Mouse (Mus musculus) 416B (cell line): ENCODE data around the gene Serpinb1c.
"Not testable (repeated sequence)": the region's sequence is repeated elsewhere in the genome, so short reads cannot be mapped to it uniquely, and the experiment has no call there.

Experiments used
- DNase-seq: peaks from one replicate; pipeline ENCODE4 v3.0.0; 2011; ENCODE audit warnings: low read depth

Gene Serpinb1c

DNA sequence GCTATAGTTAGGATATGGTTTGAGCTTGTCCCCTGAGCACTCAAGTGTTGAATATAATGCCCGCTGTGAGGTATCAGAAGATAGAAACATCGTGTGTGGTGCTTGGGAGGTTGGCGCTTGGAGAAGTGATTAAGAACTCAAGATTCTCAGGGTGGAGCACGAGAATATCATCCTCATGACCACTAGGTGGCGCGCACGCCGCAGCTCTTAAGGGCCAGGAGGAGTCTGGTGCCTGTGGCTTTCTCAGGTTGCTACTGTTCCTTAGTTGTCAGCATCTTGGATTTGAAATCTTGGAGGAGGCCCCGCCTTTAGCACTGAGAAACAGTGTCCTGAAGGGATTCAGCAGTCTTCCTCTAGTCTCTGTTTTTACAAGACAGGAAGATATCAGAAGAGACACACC is 31.5 kb downstream of the Serpinb1c start:
- DNase-seq, result peak; percentile 83

DNA sequence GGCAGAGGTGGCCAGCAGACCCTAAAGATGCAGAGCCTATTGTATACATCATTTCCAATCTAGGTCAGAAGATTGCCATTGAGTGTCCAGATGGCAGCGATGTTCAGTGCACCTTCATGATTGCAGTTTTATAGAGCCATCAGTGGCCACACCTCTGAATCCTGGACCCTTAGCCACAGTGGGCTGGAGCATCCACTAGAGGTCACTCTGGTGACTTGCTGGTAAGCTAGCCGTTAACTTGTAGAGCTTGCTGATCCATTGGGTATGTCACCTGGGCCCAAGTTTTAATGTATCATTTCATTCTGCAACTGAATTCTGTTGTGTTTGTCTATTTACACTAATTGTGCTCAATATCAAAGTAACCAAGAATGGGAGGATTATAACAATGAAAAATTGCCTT is 32.4 kb downstream of the Serpinb1c start:
- peak; percentile 46 for DNase-seq

DNA sequence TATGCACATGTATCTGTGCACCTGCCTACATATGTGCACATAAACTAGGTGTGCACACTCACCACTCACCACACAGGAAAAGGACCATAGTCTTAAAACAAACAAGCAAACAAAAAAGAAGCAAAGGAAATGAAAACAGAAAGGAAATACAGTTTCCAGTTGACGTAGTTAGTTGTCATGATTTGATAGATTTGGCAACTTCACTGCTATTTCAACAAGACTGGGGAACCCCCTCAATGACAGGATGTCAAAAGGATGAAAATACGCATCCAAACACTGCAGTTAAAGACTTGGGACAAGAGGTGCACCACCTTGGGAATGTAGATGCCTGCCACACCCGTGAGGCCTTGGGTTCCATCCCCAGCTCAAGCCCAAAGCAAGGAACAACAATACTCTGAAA is 33.5 kb downstream of the Serpinb1c start:
- DNase-seq, result not testable (repeated sequence)

DNA sequence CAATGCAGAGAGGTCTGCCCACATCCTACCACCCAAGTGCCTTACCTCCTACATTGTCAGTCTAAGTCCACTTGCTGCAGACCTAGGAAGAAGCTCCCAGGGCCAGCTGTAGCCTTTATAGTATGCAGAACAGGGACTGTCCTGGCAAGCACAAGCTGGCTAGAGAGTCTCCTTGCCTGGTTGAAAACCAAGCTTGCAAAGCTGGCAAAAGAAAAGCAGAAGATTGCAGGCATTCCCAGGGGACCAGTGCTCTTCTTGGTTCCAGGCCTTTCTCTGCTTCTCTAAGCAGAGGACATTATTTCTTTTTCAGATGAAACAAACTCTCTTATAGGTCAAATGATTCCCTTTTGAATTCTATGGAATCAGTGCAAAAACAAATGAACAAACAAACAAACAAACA is 34.6 kb downstream of the Serpinb1c start:
- DNase-seq, result no peak

DNA sequence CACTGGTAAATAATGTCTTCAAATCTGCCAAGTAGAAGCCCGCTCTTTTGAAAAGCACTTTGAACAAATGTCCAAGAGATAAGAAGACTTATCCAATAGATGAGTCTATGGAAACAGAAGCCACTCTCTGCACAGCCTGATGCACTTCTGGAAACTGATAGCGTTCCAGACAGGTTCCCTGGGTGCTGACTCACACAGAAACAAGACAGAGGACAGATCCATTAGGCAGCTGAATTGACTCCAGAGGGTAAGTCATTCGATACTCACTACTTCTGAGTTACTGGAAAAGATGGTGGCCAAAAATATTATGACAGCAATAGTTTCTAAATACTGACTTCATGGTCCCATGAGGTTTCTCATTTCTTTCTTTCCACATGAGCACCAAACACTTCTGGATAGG is 37.2 kb downstream of the Serpinb1c start:
- DNase-seq, result no peak

DNA sequence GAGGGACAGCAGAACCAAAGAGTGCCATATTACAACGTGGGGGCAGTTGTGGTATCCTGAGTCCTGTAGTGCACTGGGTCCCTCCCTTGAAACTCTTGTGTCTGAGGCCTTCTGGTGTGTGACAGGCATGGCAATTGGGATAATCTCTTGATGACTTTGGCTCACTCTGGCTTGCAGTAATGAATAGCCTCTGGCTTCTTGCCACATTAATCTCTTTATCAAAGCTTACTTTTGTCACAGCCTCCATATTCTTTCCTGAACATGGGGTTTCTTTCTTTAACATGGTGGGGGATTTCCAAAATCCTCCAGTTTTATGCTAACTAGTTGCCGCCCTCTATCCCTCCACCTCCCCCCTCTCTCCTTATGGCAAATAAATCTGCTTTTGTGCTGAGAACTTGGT is 44.9 kb downstream of the Serpinb1c start:
- no peak for DNase-seq

DNA sequence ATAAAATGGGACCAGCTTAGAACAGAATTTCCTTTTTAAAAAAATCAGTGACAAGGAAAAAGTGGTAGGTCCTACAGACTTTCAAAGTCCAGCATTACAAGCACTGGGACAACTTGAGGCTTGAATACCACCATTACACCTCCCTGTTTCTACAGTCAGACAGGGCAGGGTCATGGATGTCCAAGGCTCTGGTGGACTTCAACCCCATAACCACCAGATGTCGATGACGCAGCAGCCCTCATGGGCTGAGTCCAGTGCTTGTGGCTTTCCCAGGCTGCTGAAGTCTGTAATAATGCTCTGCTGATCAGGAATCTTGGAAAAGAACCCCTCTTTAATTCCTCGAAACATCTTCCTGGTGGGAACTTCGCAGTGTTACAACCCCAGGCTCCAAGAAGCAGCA is 45.5 kb downstream of the Serpinb1c start:
- DNase-seq, result no peak

DNA sequence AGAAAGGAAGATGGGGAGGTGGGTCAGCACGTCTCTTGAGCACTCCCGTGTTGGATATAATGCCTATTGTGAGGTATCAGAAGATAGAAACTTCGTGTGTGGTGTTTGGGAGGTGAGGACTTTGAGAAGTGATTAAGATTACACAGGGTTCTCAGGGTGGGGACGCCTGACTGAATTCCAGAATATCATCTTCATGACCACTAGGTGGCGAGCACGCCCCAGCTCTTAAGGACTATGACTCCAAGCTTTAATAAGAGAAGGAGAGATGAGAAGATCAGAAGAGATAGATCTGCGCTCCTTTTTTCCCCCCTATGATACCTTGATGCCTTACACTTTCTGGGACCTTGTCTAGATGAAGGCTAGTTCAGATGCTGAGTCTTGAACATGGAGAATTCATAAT is 46.0 kb downstream of the Serpinb1c start:
- DNase-seq, result peak; percentile 85

DNA sequence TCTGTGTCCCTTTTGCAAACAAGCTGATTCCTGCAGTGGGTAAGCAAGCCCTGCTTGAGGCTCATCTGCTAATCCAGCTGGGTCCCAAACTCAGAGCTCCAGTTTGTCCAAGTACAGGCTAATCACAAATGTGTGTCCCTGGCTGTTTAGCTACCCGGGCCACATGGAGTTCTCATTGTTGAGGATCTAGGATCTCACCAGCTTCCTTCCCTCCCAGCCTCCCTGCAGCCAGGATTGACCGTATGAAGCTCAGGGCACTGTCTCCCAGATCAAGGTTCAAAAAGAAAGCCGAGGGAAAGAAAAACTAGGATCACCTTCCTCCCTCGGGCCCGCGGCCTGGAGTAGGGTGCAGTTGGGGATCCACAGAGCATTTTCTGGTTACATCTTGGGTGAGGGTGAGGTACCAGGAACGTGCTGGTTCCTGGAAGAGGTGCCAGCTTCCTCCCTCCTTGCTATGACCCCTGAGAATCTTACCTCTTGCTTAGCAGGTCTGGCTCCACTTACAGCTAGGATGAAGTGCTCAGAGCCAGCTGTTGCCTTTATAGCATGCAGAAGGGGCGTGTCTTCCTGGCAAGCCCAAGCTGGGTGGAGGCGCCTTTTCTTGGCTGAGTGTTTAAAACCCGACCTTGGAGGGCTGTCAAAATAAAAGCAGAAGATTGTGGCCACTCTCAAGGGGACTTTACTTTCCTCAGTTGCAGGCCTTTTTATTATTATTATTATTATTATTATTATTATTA is 47.2 kb downstream of the Serpinb1c start, which contains the start of gene Serpinb1a:
Serpinb1a (minus strand) TSS at position 518 of the 737 bp plus-strand sequence.
- DNase-seq, result peak; percentile 96

DNA sequence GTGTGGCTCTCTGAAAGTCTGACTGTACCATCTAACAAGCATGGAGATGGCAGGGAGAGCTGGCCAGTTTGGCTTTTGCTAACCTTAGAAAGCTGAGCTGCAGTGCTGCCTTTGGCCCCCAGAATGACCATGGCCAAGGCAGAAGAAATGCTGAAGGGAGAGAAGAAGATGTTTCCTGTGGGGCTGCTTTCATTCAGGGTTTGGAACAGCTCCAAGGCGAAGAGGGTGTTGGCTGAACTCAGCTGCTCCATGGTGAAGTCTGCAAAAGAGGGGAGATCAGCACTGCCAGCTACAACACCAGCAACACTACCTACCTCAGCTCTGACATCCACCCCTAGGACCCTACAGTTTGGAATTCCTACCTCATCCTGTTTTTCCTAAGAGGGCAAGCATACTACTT is 47.9 kb downstream of the Serpinb1c start:
- DNase-seq, result no peak

DNA sequence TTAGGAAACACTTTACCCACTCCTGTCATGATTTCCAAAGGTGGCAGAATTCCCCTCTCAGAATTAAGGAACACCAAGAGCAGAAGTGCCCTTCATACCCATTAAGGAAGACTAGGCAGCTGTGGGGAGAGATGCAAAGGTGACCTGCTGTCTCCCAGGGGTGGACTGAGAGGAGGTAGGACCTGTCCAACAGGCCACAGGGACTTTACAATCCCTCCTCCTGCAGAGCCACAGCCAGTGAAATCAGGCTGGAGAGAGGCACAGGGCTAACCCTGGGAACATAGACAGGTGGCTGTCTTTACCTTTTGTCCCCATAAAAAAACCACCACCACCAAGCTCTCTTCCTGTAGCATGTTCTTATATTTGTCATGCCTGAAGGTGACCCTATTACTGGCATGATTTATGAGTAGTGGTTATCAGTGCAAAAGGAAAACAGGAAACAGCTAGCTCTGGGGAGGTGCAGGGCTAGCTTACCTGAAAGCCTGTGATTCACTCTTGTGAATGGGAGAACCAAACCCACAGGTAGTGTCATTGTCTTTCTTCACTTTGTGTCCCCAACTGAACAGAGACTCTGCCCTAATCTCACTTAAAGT is 48.4 kb downstream of the Serpinb1c start:
- no peak for DNase-seq

DNA sequence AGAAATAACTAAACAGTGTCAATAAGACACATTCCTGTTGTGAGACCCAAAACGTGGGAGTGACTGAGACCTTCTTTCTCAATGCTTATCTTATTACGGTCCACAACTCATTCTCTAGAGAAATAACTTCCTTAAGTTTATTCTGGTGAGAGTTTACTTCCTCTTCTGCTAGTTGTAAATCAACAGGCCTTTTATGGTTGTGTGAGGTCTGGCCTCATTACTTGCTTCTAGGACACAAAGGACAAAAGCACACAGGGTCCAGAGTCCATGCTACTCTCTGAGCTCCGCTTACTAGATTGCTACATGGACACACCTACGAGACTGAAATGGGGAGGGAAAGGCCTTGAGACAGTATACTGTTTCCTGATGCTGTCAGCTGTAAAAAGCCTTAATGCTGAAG is 48.9 kb downstream of the Serpinb1c start:
- peak; percentile 73 for DNase-seq

DNA sequence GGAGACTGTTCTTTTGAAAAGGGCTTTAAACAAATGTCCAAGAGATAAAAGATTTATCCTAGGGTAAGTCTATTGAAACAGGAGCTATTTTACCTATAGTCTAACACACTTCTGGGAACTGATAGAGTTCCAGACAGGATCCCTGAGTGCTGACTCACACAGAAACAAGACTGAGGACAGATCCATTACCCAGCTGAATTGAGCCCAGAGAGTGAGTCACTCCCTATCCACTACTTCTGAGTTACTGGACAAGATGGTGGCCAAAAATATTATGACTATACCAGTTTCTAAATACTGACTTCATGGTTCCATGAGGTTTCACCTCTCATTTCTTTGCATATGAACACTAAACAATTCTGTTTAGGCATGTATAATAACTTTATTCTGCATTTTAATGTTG is 51.8 kb downstream of the Serpinb1c start:
- no peak for DNase-seq

DNA sequence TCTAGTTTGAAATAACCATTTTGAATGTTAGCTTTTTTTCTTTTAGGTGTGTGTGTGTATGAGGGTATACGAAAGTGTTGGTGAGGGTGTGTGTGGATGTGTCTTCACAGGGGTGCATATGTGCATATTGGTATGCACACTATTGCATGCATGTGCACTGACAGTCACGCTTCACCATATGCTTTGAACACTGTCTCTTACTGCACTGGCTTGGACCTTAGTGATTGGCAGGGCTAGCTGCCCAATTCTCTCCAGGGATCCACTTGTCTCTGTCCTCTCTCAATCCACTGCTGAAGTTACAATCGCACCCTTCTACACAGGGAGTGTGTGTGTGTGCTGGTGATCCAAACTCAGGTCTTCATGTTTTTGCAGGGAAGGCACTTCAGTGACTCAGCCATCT is 56.7 kb downstream of the Serpinb1c start:
- DNase-seq, result no peak

DNA sequence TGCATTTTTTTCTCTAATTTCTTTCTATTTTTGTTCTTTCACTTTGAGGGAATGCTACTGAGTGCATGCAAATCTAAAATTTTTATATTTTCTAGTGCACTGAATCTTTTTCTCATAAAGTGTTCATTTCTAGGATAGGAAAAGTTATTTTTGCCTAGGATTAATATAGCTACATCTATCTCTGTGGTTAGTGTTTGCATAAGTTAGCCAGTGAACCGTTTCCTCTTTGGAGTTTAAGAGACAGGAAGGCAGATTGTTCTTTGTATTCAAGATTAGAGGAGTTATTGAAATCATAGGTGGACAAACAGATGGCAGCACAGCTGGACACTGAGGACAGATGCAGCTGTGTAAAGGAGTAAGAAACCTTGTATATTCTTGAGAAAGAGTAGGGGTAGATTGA is 58.7 kb downstream of the Serpinb1c start:
- DNase-seq, result peak; percentile 79

DNA sequence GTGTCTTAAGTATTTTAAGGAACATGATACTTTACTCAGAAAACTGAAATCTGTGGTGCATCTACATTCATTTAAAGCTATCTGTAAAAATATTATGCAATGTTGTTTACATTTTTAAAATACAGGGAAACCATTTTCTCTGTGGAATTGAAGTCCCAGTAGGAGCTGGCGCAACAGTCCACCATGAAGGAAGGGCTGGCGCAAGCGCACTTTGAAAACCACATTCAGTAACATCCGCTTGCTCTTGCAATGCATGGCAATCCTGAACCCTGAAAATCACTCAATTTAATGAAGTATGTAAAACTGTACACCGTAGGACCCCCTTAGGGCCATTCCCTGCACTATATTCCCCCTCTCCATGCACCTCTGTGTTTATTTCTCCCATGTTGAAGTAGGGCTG is 63.5 kb downstream of the Serpinb1c start:
- DNase-seq, result peak; percentile 74

DNA sequence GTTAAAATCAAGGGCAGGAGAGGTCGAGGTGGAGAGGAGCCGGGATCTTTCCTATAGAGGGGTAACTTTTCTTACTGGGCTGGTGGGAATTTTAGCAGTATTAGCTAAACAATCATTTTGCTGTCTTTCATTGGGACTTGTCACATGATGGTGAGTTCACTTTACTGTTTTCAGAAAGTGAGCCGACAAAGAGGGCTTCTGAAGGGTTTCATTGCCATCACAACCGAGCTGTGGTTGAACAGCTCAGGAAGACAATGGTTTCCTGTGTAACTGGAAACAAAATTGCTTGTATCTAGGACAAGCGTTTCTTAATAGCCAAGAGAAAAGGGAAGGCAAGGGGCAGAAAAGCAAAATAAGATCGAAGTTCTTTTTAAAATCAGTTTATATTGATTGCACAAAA is 64.8 kb downstream of the Serpinb1c start:
- peak; percentile 92 for DNase-seq

DNA sequence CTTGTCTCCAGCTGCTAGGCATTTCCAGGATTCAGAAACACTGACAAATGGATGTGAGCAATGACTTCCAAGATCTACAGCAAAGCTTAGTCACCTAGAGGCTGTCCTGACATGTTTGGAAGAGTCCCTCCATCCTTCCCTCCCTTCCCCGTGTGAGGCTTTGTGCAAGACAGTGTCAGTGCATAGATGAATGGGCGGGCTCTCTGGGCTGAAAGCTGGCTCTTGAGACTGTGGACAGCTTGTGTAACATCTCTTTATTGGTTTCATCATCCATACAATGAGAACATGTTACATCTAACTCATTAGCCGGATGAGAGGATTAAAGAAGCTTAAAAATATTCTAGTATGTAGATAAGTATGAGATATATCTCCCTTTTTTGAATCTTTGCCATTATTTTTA is 65.2 kb downstream of the Serpinb1c start:
- DNase-seq, result peak; percentile 87

DNA sequence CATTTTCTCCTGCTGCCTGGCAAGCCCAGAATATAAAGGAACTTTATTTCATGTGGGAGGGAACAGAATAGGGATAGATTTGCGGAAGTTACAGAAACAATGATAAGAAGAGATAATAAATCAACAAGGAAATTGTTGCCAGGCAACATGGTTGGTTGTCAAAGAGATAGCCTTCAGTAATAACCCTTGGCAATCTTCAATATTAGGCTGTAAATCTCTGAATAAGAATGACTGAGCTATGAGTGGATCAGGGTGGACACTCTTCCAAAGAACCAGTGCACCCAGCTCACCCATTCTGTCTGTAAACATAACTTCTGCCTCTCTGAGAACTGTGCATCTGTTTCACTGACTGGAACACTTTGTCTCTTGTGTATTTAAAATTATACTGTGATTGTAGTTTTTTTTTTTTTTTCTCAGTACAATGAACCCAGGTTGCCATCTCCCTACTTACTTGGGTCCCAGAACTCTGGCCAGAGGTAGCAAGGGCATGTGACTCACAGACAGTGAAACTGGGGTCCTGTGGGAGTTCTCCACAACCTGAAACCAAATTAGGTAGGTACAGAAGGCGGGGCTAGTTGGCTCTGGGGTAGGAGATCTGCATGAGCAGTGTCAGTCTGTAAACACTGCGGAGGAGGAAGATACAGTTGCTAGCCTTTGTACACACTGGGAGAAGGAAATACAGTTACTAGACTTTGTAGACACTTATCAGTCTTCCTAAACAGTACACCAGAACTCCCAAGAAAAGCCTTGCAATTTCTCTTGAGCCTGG is 66.3 kb downstream of the Serpinb1c start:
- no peak for DNase-seq
